Comparison of ENCODE assay signal across 8 mouse cellular contexts in genomic region chr9:63982937-63983632, GRCm38 (mm10). TPM values are rescaled to one million over a fixed set of nuclear protein-coding genes. Genes with fewer than 3 reads are reported as not detected.
DNase-seq lines count a peak whose midpoint lies in the region; ATAC-seq and TF ChIP-seq lines count a peak whose summit lies in the region.

No protein-coding gene starts in this region.

- H3K36me3 ChIP-seq in heart, embryonic 11.5 days (ENCODE audit: control insufficient read depth, insufficient read depth, low read length): no peaks in the 10 kb centered on the region
- H3K36me3 ChIP-seq in midbrain, postnatal 0 days (ENCODE audit: insufficient read depth, low read length): no peaks in the 10 kb centered on the region
- H3K36me3 ChIP-seq in midbrain, embryonic 10.5 days: peaks cover 3% of the 10 kb centered on the region; the same call in 1 of the 2 replicates
- peaks cover 32% of the 10 kb centered on the region for H3K36me3 ChIP-seq in limb, embryonic 12.5 days

- no peak overlapping the region for H3K4me3 ChIP-seq in heart, embryonic 11.5 days (ENCODE audit: low read depth, low read length)
- H3K4me3 ChIP-seq in midbrain, postnatal 0 days (ENCODE audit: low read depth, low read length): no peak overlapping the region
- H3K4me3 ChIP-seq in midbrain, embryonic 10.5 days: no peak overlapping the region
- no peak overlapping the region for H3K4me3 ChIP-seq in limb, embryonic 12.5 days (replicated peaks)

- no peak for ATAC-seq in heart, embryonic 11.5 days (replicated peaks; ENCODE audit: insufficient number of reproducible peaks, low FRiP score, low TSS enrichment)
- ATAC-seq in midbrain, postnatal 0 days (ENCODE audit: low FRiP score): no peak
- no peak for ATAC-seq in limb, embryonic 12.5 days (ENCODE audit: insufficient number of reproducible peaks, insufficient read depth, low FRiP score, low TSS enrichment, low read depth)

- no peak overlapping the region for H3K9ac ChIP-seq in heart, embryonic 11.5 days (ENCODE audit: low read depth, low read length)
- H3K9ac ChIP-seq in midbrain, postnatal 0 days (replicated peaks; ENCODE audit: low read length, poor library complexity, severe bottlenecking): no peak overlapping the region
- H3K9ac ChIP-seq in limb, embryonic 12.5 days (replicated peaks): no peak overlapping the region

- H3K27ac ChIP-seq in heart, embryonic 11.5 days (ENCODE audit: low read depth, low read length): peak overlapping the region; percentile 71; the same call in 1 of the 2 replicates
- H3K27ac ChIP-seq in midbrain, postnatal 0 days (ENCODE audit: low read depth, low read length): no peak overlapping the region
- no peak overlapping the region for H3K27ac ChIP-seq in midbrain, embryonic 10.5 days (replicated peaks)
- H3K27ac ChIP-seq in limb, embryonic 12.5 days: 0 out of 2 replicates have a peak overlapping the region, but pooled peaks have one; percentile 35

- DNase-seq in heart, adult 11 months: no peak
- no peak for DNase-seq in midbrain, postnatal 0 days (ENCODE audit: low spot score)
- no peak for DNase-seq in midbrain, embryonic 10.5 days (ENCODE audit: low spot score)
- no peak for DNase-seq in urinary bladder, adult 2 months (ENCODE audit: low spot score)
- DNase-seq in adrenal gland, postnatal 14 days: no peak
- no peak for DNase-seq in right cerebral cortex, postnatal 10 days (ENCODE audit: low spot score in 2 of 2)

- WGBS in heart, embryonic 11.5 days (ENCODE audit: insufficient replicate concordance): 75% methylated on average over 12 of the region's 12 CpGs
- WGBS in midbrain, postnatal 0 days: 83% methylated on average over 12 of the region's 12 CpGs
- 72% methylated on average over 12 of the region's 12 CpGs for WGBS in midbrain, embryonic 10.5 days
- WGBS in limb, embryonic 12.5 days: 81% methylated on average over 12 of the region's 12 CpGs

- TF ChIP-seq CTCF in midbrain, postnatal 0 days (IDR thresholded peaks at IDR 0.05): peak; percentile 58

- no peak overlapping the region for H3K4me2 ChIP-seq in heart, embryonic 11.5 days
- H3K4me2 ChIP-seq in midbrain, postnatal 0 days (ENCODE audit: low read depth, low read length, poor library complexity, severe bottlenecking): no peak overlapping the region
- H3K4me2 ChIP-seq in limb, embryonic 12.5 days: no peak overlapping the region

- H3K9me3 ChIP-seq in heart, embryonic 11.5 days (replicated peaks; ENCODE audit: control insufficient read depth, low read length): no peaks in the 10 kb centered on the region
- no peaks in the 10 kb centered on the region for H3K9me3 ChIP-seq in midbrain, postnatal 0 days (ENCODE audit: low read length)
- no peaks in the 10 kb centered on the region for H3K9me3 ChIP-seq in midbrain, embryonic 10.5 days (replicated peaks)
- no peaks in the 10 kb centered on the region for H3K9me3 ChIP-seq in limb, embryonic 12.5 days

- H3K27me3 ChIP-seq in heart, embryonic 11.5 days (ENCODE audit: control insufficient read depth, insufficient read depth, low read length): no peaks in the 10 kb centered on the region
- H3K27me3 ChIP-seq in midbrain, postnatal 0 days (ENCODE audit: insufficient read depth, low read length): no peaks in the 10 kb centered on the region
- H3K27me3 ChIP-seq in midbrain, embryonic 10.5 days (ENCODE audit: low read depth, poor library complexity, severe bottlenecking): no peaks in the 10 kb centered on the region
- no peaks in the 10 kb centered on the region for H3K27me3 ChIP-seq in limb, embryonic 12.5 days

- peaks cover 95% of the 10 kb centered on the region for H3K4me1 ChIP-seq in heart, embryonic 11.5 days (ENCODE audit: control insufficient read depth, insufficient read depth, low read length)
- H3K4me1 ChIP-seq in midbrain, postnatal 0 days (ENCODE audit: insufficient read depth, low read length): peaks cover 4% of the 10 kb centered on the region; the same call in 1 of the 2 replicates
- H3K4me1 ChIP-seq in midbrain, embryonic 10.5 days: peaks cover 54% of the 10 kb centered on the region
- H3K4me1 ChIP-seq in limb, embryonic 12.5 days (replicated peaks): peaks cover 95% of the 10 kb centered on the region

RNA-seq across cellular contexts. Expression of gene Smad6, which starts 38.8 kb away (rescaled TPM):
- 30.5 and 31.6 TPM in 2 replicates for polyA plus RNA-seq in heart, embryonic 11.5 days (2014; fragmentation: Nextera tagmentation; extraction: Ambion mirVana)
- total RNA-seq in midbrain, postnatal 0 days (2014; rRNA removed): 10.4 and 12.7 TPM in 2 replicates
- 0.97 and 1.2 TPM in 2 replicates for polyA plus RNA-seq in midbrain, postnatal 0 days (2015; fragmentation: Nextera tagmentation; extraction: Ambion mirVana)
- polyA plus RNA-seq in midbrain, embryonic 10.5 days (2016; fragmentation: Nextera tagmentation; extraction: Ambion mirVana): 3.8 and 4.4 TPM in 2 replicates
- polyA plus RNA-seq in limb, embryonic 12.5 days (2016; fragmentation: Nextera tagmentation; extraction: Ambion mirVana): 23.5 and 23.9 TPM in 2 replicates
- polyA plus RNA-seq in urinary bladder, adult 2 months (2012; rRNA removed): 20.6 and 21.8 TPM in 2 replicates
- 11.1 and 12.0 TPM in 2 replicates for total RNA-seq in adrenal gland, postnatal 14 days (2021)

Comparison
In these comparisons a context has a peak if more than half of its experiments do, and no peak if none do; other contexts are left out.
1. H3K27ac ChIP-seq: peak in heart, embryonic 11.5 days (single experiment) and limb, embryonic 12.5 days (single experiment); none in midbrain, postnatal 0 days (single experiment) and midbrain, embryonic 10.5 days (single experiment).